Mouse (Mus musculus) heart, embryonic 14.5 days (tissue): ENCODE data around the gene Ltb4r1. TPM values are rescaled to one million over a fixed set of nuclear protein-coding genes. Genes with fewer than 3 reads are reported as not detected.

Experiments used
- ATAC-seq: fragments of 200-750 bp; cut with Nextera tagmentation; 2 replicates; pipeline ENCODE4 v1.8.0; 2017; ENCODE audit warnings: low read depth, moderate TSS enrichment; ENCODE audit not compliant: insufficient number of reproducible peaks, insufficient read depth, low FRiP score
- H3K27ac ChIP-seq, 2 experiments: fragments of 200-500 bp in 1 of 2; fragments of 300-500 bp in 1 of 2; sonication (generic) in 1 of 2; replicated peaks in 1 of 2; 2 replicates each; pipeline ENCODE4 v1.5.1; 2012 to 2014; ENCODE audit warnings: low read depth in 2 of 2, low read length in 2 of 2, control low read depth in 1 of 2, mild to moderate bottlenecking in 1 of 2, mixed read lengths in 1 of 2; ENCODE audit not compliant: control insufficient read depth in 1 of 2, insufficient read depth in 1 of 2
- H3K27me3 ChIP-seq: fragments of 300-500 bp; sonication (generic); 2 replicates; pipeline ENCODE4 v1.6.1; 2014; ENCODE audit warnings: mild to moderate bottlenecking, low read length, control low read depth; ENCODE audit not compliant: control insufficient read depth, insufficient read depth
- H3K36me3 ChIP-seq: fragments of 300-500 bp; sonication (generic); 2 replicates; pipeline ENCODE4 v1.6.1; 2014; ENCODE audit warnings: mild to moderate bottlenecking, control low read depth, low read length, mixed read lengths; ENCODE audit not compliant: control insufficient read depth, insufficient read depth
- H3K4me1 ChIP-seq, 2 experiments: fragments of 200-500 bp in 1 of 2; fragments of 300-500 bp in 1 of 2; sonication (generic) in 1 of 2; 2 replicates each; pipeline ENCODE4 v1.6.1; 2012 to 2014; ENCODE audit warnings: low read length in 2 of 2, control low read depth in 1 of 2, mixed read lengths in 1 of 2; ENCODE audit not compliant: control insufficient read depth in 2 of 2, insufficient read depth in 2 of 2
- H3K4me2 ChIP-seq: fragments of 300-500 bp; sonication (generic); 2 replicates; pipeline ENCODE4 v1.6.1; 2014; ENCODE audit warnings: mild to moderate bottlenecking, low read length
- H3K4me3 ChIP-seq, 2 experiments: fragments of 200-500 bp in 1 of 2; fragments of 300-500 bp in 1 of 2; sonication (generic) in 1 of 2; 2 replicates each; pipeline ENCODE4 v1.5.1; 2012 to 2014; ENCODE audit warnings: low read length in 2 of 2, mild to moderate bottlenecking in 2 of 2, control low read depth in 1 of 2, low read depth in 1 of 2, moderate library complexity in 1 of 2; ENCODE audit not compliant: control insufficient read depth in 1 of 2, insufficient read depth in 1 of 2
- H3K9ac ChIP-seq: fragments of 300-500 bp; sonication (generic); 2 replicates; pipeline ENCODE4 v1.6.1; 2014; ENCODE audit warnings: mild to moderate bottlenecking, low read length
- H3K9me3 ChIP-seq: fragments of 300-500 bp; sonication (generic); 2 replicates; pipeline ENCODE4 v1.6.1; 2016; ENCODE audit warnings: low read length, control low read depth; ENCODE audit not compliant: control insufficient read depth
- WGBS: fragments of 180-500 bp; shearing (Covaris S2); extraction: QIAGEN DNeasy Blood & Tissue Kit; methylation state at CpG from one replicate; pipeline ENCODE4 v1.1.7; 2014; 5-methylcytosine and 5-hydroxymethylcytosine counted together
- polyA plus RNA-seq: library from polyadenylated mRNA; unstranded; fragments of >200 nt; fragmentation: Nextera tagmentation; extraction: Ambion mirVana; gene quantifications from 2 replicates; pipeline ENCODE4 v1.2.1, GENCODE M21; 2014

Gene Ltb4r1
- 0.28 and 0.62 TPM in 2 replicates for polyA plus RNA-seq

DNA sequence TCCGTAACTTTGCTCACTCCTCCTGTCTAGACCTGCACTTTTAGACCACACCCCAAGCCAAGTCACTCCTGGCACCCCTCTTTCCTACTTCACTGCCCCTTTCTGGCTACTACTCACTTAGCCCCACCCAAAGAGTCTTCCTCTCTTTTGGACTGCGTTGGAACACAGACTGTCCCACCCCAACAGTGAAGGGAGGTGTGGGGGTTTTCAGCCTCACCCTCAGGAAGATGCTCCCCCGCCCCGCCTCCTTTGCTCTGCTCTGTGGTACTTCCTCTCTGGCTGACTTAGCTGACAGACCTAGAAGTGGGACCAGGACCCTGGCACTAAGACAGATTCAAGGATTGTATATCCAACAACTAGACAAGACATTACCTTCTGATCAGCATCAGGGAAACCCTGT, at the start of gene Ltb4r1:
Gene Ltb4r1 (plus strand): TSS at position 267 of the 400 bp plus-strand sequence.
- 67% methylated on average over 4 of the region's 4 CpGs for whole genome bisulfite sequencing

DNA sequence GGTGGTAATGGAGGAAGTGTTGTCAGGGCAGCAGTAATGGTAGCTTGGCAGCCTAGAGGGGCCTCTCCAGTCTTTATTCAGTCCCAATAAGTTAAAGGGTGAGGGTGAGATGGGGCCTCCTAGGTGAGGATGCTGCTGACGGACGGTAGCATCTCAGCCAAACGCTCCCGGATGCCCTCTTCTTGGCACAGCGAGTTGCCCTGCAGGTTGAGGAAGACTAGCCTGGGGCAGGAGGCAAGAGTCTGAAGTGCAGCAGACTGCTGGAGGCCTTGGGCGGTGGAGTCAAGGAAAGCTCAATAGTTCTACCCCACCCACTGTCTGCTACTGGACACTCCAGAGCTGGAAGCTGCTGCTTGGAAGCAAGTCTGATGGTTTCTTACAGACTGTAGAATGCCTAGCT, 49.5 kb upstream of the Ltb4r1 start:
- Histone ChIP-seq H3K9ac (no peak overlapping the region), H3K9me3 (no peaks in the 10 kb centered on the region), H3K36me3 (peaks cover 36% of the 10 kb centered on the region), H3K27ac (no peak overlapping the region), H3K4me3 (no peak overlapping the region), H3K4me2 (no peak overlapping the region), H3K27me3 (peaks cover 23% of the 10 kb centered on the region; the same call in 1 of the 2 replicates), H3K4me1 (peaks cover 5 to 11% of the 10 kb centered on the region in 2 experiments; a peak in 2 of 4 replicates)
- ATAC-seq, result no peak
- 92% methylated on average over 6 of the region's 6 CpGs for WGBS

More for the DNA sequence above, at the start of gene Ltb4r1:
- H3K4me3 ChIP-seq, result no peak within 1 kb of the TSS
- no peak within 1 kb of the TSS for H3K9ac ChIP-seq
- H3K36me3 ChIP-seq, result no peaks in the 10 kb centered on the region
- H3K27ac ChIP-seq, result no peak within 1 kb of the TSS
- H3K4me2 ChIP-seq, result no peak within 1 kb of the TSS
- H3K27me3 ChIP-seq, result peaks cover 26% of the 10 kb centered on the region
- no peaks in the 10 kb centered on the region for H3K9me3 ChIP-seq
- peaks cover 22 to 25% of the 10 kb centered on the region in 2 experiments for H3K4me1 ChIP-seq
- ATAC-seq, result no peak

DNA sequence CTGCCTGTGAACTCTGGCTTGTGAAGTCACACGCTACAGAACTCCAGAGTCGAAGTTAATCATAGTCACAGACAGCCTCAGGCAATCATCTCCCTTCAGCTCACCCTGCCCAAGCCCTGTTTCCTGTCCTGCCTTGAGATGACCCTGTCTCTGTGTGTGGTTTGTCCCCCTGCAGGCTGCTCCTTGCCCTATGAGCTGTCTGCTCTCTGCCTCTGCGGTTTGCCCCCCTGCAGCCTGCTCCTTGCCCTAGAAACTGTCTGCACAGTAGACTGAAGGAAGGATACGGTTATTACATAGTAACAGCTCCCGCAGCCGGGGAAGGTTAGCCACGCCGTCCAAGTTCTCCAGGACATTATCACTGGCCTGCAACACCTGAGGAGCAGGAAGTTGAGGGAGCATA, 48.9 kb upstream of the Ltb4r1 start:
- ATAC-seq, result no peak
- Histone ChIP-seq H3K4me2 (no peak overlapping the region), H3K9ac (no peak overlapping the region), H3K27me3 (peaks cover 17% of the 10 kb centered on the region; the same call in 1 of the 2 replicates), H3K4me1 (peaks cover 5 to 11% of the 10 kb centered on the region in 2 experiments; a peak in 2 of 4 replicates), H3K4me3 (no peak overlapping the region), H3K36me3 (peaks cover 36% of the 10 kb centered on the region), H3K27ac (no peak overlapping the region), H3K9me3 (no peaks in the 10 kb centered on the region)
- WGBS, result 69% methylated on average over 8 of the region's 8 CpGs

DNA sequence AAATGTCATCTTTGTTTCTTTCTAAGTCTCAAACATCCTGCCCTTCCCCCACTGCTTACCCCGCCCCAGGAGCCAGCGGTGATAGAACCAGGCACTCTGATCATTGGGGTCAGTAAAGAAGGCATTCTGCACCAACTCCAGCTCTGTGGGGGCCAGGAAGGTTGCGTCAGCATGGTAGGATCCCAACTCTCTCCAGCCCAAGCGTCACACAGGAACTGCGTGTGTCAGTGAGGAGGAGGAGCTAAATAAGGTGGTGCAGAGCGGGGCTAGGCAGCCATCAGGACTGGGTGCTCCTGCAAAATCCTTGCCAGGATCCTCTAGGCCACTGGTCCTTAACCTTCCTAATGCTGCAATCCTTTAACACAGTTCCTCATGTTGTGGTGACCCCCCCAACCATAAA, 46.0 kb upstream of the Ltb4r1 start:
- Histone ChIP-seq H3K4me1 (no peaks in the 10 kb centered on the region), H3K9ac (no peak overlapping the region), H3K27ac (no peak overlapping the region), H3K27me3 (no peaks in the 10 kb centered on the region), H3K9me3 (no peaks in the 10 kb centered on the region), H3K36me3 (peaks cover 36% of the 10 kb centered on the region), H3K4me3 (no peak overlapping the region), H3K4me2 (no peak overlapping the region)
- ATAC-seq, result no peak
- 86% methylated on average over 6 of the region's 6 CpGs for WGBS

DNA sequence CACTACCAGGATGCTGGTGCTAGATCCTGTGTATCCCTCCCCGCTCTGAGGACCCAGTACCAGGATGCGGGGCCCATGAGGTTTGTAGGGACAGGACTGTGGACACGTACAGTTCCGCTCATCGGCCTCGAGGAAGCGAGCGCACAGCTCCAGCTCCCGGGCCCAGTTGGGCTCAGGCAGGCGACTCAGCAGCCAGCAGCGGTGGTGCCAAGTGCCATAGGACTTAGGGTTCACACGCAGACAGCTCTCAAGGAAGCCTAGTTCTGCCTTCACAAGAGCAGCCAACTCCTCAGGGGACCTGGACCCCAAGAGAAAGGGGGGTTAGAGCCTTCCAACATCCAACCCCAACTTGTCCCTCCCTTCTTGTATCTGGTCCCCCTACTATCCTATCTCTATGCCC, 45.1 kb upstream of the Ltb4r1 start:
- WGBS, result 89% methylated on average over 12 of the region's 12 CpGs
- H3K4me2 ChIP-seq, result no peak overlapping the region
- no peak for ATAC-seq

DNA sequence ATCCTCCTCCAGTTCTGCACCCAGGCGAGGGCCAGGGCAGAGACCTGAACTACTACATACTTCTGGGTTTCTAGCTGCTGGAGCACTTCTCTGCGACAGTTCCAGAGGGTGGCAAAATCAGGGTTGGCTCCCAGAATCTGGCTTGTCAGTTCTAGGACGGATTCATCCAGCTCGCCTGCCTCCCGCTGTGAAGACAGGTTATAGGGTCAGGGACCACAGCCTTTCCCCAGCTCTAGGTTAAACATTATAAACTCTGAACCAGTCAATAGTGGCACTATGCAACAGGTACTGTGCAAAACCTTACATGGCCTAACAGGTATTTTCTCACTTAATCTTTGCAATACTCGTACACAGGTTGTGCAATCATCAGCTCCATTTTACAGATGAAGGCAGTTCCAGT, 44.7 kb upstream of the Ltb4r1 start:
- no peak for ATAC-seq
- H3K27me3 ChIP-seq, result no peaks in the 10 kb centered on the region
- H3K9me3 ChIP-seq, result no peaks in the 10 kb centered on the region
- H3K4me1 ChIP-seq, result no peaks in the 10 kb centered on the region
- no peak overlapping the region for H3K27ac ChIP-seq
- peak overlapping the region in 1 of 2 experiments; percentile 89; a peak in 3 of 4 replicates for H3K4me3 ChIP-seq
- peak overlapping the region; percentile 87; the same call in 1 of the 2 replicates for H3K9ac ChIP-seq
- H3K36me3 ChIP-seq, result peaks cover 36% of the 10 kb centered on the region
- WGBS, result 86% methylated on average over 6 of the region's 6 CpGs
- peak overlapping the region; percentile 76 for H3K4me2 ChIP-seq

More for the DNA sequence above, 45.1 kb upstream of the Ltb4r1 start:
- Histone ChIP-seq H3K27me3 (no peaks in the 10 kb centered on the region), H3K9ac (no peak overlapping the region), H3K4me3 (no peak overlapping the region), H3K4me1 (no peaks in the 10 kb centered on the region), H3K36me3 (peaks cover 36% of the 10 kb centered on the region), H3K9me3 (no peaks in the 10 kb centered on the region), H3K27ac (no peak overlapping the region)

DNA sequence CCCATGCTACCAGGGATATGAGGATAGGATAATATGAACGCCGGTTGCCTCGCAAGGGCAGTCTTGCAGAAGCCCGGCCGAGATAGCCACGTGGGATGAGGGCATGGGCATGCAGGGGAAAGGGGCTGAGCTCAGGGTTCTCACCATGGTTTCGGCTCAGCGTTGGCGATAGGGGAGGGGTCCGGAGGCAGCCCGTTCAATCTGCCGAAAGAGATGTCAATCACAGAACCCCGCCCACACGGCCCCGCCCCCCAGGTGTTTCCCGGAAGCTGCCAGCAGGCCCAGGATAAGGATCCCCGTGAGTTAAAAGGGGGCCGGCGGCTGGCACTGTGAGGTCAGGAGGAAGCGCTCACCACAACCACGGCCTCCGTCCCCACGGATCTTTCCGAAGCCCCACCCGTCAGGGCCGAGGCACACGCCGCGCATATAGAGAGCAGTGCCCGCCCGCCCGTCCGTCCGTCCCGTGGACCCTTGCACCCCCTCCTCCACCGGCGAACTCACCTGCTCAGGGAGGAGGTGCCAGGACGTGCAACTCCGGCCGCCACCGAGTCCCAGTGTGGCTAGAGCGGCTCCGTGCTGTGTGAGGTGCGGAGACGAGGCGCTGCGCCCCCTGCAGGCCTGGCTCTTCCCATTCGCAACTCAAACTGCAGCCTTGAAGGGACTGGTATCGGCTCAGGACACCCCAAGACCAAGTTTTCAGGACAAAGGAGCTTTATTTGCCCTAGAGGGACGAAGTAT, 43.9 kb upstream of the Ltb4r1 start, which contains the start of gene Rabggta:
Gene Rabggta (minus strand): TSS at position 564 of the 738 bp plus-strand sequence.
- peak; percentile 87 for ATAC-seq
- WGBS, result under 1% methylated on average over 50 of the region's 50 CpGs
- Histone ChIP-seq H3K9me3 (no peaks in the 10 kb centered on the region), H3K4me1 (no peaks in the 10 kb centered on the region), H3K9ac (peak within 1 kb of the TSS; percentile 87), H3K4me2 (peak within 1 kb of the TSS; percentile 76), H3K27me3 (no peaks in the 10 kb centered on the region), H3K27ac (peak within 1 kb of the TSS in 1 of 2 experiments; percentile 75; a peak in 2 of 4 replicates), H3K4me3 (peak within 1 kb of the TSS; percentile 81 to 89), H3K36me3 (peaks cover 31% of the 10 kb centered on the region)
